Mouse (Mus musculus) limb, embryonic 14.5 days (tissue): ENCODE measurements around the gene Cct8. TPM values are rescaled to one million over a fixed set of nuclear protein-coding genes. Genes with fewer than 3 reads are reported as not detected.
"Not testable (repeated sequence)": the region's sequence is repeated elsewhere in the genome, so short reads cannot be mapped to it uniquely, and the experiment has no call there.

Experiments used
- ATAC-seq: fragments of 200-750 bp; cut with Nextera tagmentation; 2 replicates; pipeline ENCODE4 v1.8.0; 2017; ENCODE audit warnings: low read depth, moderate number of reproducible peaks, moderate TSS enrichment; ENCODE audit not compliant: low FRiP score
- DNase-seq: peaks from one replicate; pipeline ENCODE4 v3.0.0-alpha.2; 2015; ENCODE audit warnings: low spot score
- H3K27ac ChIP-seq: fragments of 300-500 bp; sonication (generic); replicated peaks from 2 replicates; pipeline ENCODE4 v1.5.1; 2014; ENCODE audit warnings: low read depth, mild to moderate bottlenecking, low read length, moderate library complexity, mixed read lengths
- H3K27me3 ChIP-seq: fragments of 300-500 bp; sonication (generic); 2 replicates; pipeline ENCODE4 v1.6.1; 2014; ENCODE audit warnings: low read length, mixed read lengths; ENCODE audit not compliant: control insufficient read depth, insufficient read depth
- H3K36me3 ChIP-seq: fragments of 300-500 bp; sonication (generic); 2 replicates; pipeline ENCODE4 v1.6.1; 2014; ENCODE audit warnings: mild to moderate bottlenecking, low read length, moderate library complexity, mixed read lengths; ENCODE audit not compliant: control insufficient read depth, insufficient read depth
- H3K4me1 ChIP-seq: fragments of 300-500 bp; sonication (generic); 2 replicates; pipeline ENCODE4 v1.6.1; 2014; ENCODE audit warnings: antibody characterized with exemption, low read length, mixed read lengths; ENCODE audit not compliant: control insufficient read depth, insufficient read depth
- H3K4me2 ChIP-seq: fragments of 300-500 bp; sonication (generic); replicated peaks from 2 replicates; pipeline ENCODE4 v1.6.1; 2014; ENCODE audit warnings: low read depth, mild to moderate bottlenecking, low read length, moderate library complexity; ENCODE audit not compliant: severe bottlenecking
- H3K4me3 ChIP-seq: fragments of 300-500 bp; sonication (generic); replicated peaks from 2 replicates; pipeline ENCODE4 v1.5.1; 2014; ENCODE audit warnings: low read length
- H3K9ac ChIP-seq: fragments of 300-500 bp; sonication (generic); 2 replicates; pipeline ENCODE4 v1.6.1; 2014; ENCODE audit warnings: mild to moderate bottlenecking, low read depth, low read length, moderate library complexity; ENCODE audit not compliant: severe bottlenecking
- H3K9me3 ChIP-seq: fragments of 300-500 bp; sonication (generic); 2 replicates; pipeline ENCODE4 v1.6.1; 2016; ENCODE audit warnings: low read length; ENCODE audit not compliant: control insufficient read depth
- POLR2A ChIP-seq: fragments of 200-500 bp; IDR thresholded peaks from 2 replicates; pipeline ENCODE4 v1.8.0; 2012; ENCODE audit warnings: inconsistent platforms, mild to moderate bottlenecking, moderate library complexity, borderline replicate concordance; ENCODE audit not compliant: insufficient read depth, insufficient read length; ENCODE audit errors: extremely low read depth
- WGBS: fragments of 180-500 bp; shearing (Covaris S2); extraction: QIAGEN DNeasy Blood & Tissue Kit; methylation state at CpG from one replicate; pipeline ENCODE4 v1.1.7; 2014; 5-methylcytosine and 5-hydroxymethylcytosine counted together
- polyA plus RNA-seq, 2 experiments: library from polyadenylated mRNA; depleted of rRNA in 1 of 2; stranded (reverse) in 1 of 2; unstranded in 1 of 2; fragments of >200 nt; fragmentation: Nextera tagmentation in 1 of 2; extraction: Ambion mirVana in 1 of 2; gene quantifications; 2 replicates each; pipeline versions ENCODE4 v1.2.1 to v1.2.3; 2012 to 2014

Gene Cct8
- polyA plus RNA-seq, 2 experiments = 190 to 392 TPM

DNA sequence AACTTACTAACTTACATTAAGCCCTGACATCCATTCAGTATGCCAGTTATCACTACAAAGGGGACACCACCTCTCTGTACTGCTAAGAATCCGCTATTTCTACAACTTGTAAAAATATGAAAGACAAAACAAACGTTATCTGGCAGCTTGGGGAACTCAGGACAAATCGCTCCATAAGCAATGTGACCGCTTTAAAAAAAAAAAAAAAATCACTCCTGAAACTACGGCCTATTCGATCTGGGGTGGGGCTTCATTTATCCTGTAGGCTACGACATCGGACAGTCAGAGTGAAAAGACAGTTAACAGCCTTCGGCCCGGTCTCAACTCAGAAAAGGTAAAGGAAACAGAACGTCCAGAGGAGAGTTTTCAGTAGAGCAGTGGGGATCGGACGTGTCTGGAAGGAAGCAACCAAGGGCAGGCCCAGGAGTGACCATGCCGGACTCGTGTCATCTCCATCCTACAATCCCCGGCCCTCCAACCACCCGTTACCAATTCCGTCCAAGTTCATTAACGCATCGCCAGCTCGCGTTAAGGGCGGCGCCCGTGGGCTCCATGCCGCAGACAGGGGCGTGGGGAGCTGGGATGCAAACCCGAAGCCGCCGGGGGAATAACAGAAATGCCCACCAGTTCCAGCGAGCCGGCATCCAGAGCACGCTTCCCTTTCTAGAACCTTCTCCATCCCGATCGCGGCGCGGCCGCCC is 568 bp downstream of the Cct8 start:
- H3K27me3 ChIP-seq = no peaks in the 10 kb centered on the region
- H3K4me2 ChIP-seq = peak overlapping the region; percentile 84
- H3K4me1 ChIP-seq = peaks cover 12% of the 10 kb centered on the region
- H3K27ac ChIP-seq = peak overlapping the region; percentile 81
- H3K4me3 ChIP-seq = peak overlapping the region; percentile 97
- H3K9me3 ChIP-seq = no peaks in the 10 kb centered on the region
- peak overlapping the region; percentile 96 for H3K9ac ChIP-seq
- peaks cover 30% of the 10 kb centered on the region for H3K36me3 ChIP-seq
- WGBS = under 1% methylated on average over 30 of the region's 39 CpGs
- no peak for TF ChIP-seq POLR2A
- no peak; the same call in 1 of the 2 replicates for ATAC-seq
- no peak for DNase-seq

DNA sequence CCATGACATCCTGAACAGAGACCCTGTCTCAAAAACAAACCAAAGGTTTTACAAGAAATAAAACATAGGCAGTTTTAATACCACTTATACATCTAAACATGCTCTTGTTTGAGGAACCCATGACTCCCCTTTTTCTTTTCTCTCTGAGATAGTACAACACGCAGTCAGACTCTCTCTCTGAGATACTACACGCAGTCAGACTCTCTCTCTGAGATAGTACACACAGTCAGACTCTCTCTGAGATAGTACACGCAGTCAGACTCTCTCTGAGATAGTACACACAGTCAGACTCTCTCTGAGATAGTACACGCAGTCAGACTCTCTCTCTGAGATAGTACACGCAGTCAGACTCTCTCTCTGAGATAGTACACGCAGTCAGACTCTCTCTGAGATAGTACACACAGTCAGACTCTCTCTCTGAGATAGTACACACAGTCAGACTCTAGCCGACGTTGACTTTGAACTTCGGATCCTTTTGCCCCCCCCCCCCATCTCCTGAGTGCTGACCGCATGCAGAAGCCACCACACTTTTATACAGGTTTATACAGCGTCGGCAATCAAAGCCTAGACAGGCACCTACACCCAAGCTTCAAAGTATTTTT is 3.4 kb downstream of the Cct8 start:
- Histone ChIP-seq H3K4me1 (peaks cover 12% of the 10 kb centered on the region), H3K36me3 (peaks cover 57% of the 10 kb centered on the region)
- H3K9me3 ChIP-seq, H3K27me3 ChIP-seq, H3K4me2 ChIP-seq, H3K27ac ChIP-seq, H3K9ac ChIP-seq, H3K4me3 ChIP-seq, ATAC-seq, DNase-seq: not testable (repeated sequence)
- WGBS = 94% methylated on average over 12 of the region's 12 CpGs

DNA sequence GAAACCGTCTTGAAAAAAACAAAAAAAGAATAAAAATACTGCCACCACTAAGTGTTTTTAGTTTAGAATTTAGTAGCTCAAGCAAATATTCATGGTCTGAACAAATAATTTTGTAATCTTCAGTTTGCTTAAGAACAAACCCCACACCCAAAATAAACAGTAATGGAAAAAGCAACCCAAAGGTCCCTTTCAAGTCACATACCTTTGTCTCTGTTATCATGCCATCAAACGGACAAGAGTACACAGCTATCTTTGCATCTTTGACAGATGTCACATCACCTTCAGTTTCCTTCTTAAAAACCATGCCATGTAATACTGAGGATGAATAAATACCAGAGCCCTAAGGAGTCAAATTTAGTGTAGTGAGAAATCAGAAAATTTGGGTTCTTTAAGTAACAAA is 7.1 kb downstream of the Cct8 start:
- WGBS = 92% methylated on average over 2 of the region's 2 CpGs
- ATAC-seq (no peak), DNase-seq (no peak)
- H3K9me3 ChIP-seq = no peaks in the 10 kb centered on the region
- no peaks in the 10 kb centered on the region for H3K27me3 ChIP-seq
- no peak overlapping the region for H3K4me3 ChIP-seq
- H3K4me2 ChIP-seq = no peak overlapping the region
- no peaks in the 10 kb centered on the region for H3K4me1 ChIP-seq
- H3K9ac ChIP-seq = no peak overlapping the region
- no peak overlapping the region for H3K27ac ChIP-seq
- H3K36me3 ChIP-seq = peaks cover 92% of the 10 kb centered on the region
- TF ChIP-seq POLR2A = no peak

DNA sequence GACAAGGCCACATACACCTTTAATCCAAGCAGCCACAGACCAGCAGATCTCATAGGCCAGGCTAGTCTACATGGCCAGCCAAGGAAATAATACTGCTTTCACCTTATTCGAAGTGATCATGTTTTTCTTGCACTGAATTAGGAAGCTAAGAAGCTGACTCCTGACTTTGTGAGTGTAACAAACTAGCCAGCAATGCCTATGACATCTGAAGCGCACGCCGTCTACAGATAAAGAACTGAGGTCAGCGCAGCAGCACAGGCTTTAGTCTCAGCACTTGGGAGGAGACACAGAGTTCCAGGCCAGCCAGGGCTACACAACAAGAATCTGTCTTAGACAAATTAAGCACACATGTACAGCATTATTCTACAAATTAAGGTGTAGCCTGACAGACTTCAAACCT is 8.9 kb downstream of the Cct8 start:
- Histone ChIP-seq H3K36me3 (peaks cover 95% of the 10 kb centered on the region), H3K9ac (no peak overlapping the region), H3K4me2 (no peak overlapping the region), H3K27ac (no peak overlapping the region), H3K4me3 (no peak overlapping the region), H3K27me3 (no peaks in the 10 kb centered on the region), H3K4me1 (no peaks in the 10 kb centered on the region), H3K9me3 (no peaks in the 10 kb centered on the region)
- 97% methylated on average over 5 of the region's 5 CpGs for WGBS
- TF ChIP-seq POLR2A = no peak
- no peak for ATAC-seq
- DNase-seq = no peak

DNA sequence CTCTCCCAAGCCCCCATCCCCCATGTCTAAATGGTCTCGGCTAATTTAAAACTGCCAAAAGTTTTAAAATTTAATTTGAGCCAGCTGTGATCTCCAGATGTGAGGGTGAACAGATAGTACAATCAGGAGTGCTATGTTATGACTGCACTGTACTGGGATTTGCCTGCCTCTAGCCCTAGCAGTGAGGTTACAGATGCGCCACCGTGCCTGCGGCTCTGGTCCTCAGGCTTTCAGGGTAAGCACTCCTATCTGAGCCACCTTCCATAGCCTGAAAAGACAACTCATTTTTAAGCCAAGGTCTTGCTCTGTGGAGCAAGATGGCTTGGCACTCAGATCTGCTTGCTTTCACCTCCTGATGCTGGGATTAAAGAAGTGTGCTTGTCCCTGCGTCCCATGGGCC is 11.3 kb downstream of the Cct8 start:
- TF ChIP-seq POLR2A = no peak
- ATAC-seq = no peak

More for the DNA sequence above, 11.3 kb downstream of the Cct8 start:
- 68% methylated on average over 5 of the region's 5 CpGs for WGBS
- Histone ChIP-seq H3K4me3 (no peak overlapping the region), H3K27ac (no peak overlapping the region), H3K4me1 (no peaks in the 10 kb centered on the region), H3K9ac (no peak overlapping the region), H3K4me2 (no peak overlapping the region), H3K36me3 (peaks cover 86% of the 10 kb centered on the region), H3K27me3 (no peaks in the 10 kb centered on the region), H3K9me3 (no peaks in the 10 kb centered on the region)
- DNase-seq = no peak
